Mouse (Mus musculus) olfactory bulb, adult 2 months (tissue): ENCODE results near the gene St6galnac3.

Experiments
- CTCF ChIP-seq: fragments of 200-500 bp; IDR thresholded peaks from 2 replicates; pipeline ENCODE4 v1.5.1; 2012; ENCODE audit warnings: low read depth, mild to moderate bottlenecking, low read length, moderate library complexity; ENCODE audit not compliant: insufficient read depth
- POLR2A ChIP-seq: fragments of 200-500 bp; IDR thresholded peaks from 2 replicates; pipeline ENCODE4 v1.6.1; 2012; ENCODE audit warnings: mild to moderate bottlenecking, low read depth, low read length, moderate library complexity; ENCODE audit not compliant: insufficient read depth

DNA sequence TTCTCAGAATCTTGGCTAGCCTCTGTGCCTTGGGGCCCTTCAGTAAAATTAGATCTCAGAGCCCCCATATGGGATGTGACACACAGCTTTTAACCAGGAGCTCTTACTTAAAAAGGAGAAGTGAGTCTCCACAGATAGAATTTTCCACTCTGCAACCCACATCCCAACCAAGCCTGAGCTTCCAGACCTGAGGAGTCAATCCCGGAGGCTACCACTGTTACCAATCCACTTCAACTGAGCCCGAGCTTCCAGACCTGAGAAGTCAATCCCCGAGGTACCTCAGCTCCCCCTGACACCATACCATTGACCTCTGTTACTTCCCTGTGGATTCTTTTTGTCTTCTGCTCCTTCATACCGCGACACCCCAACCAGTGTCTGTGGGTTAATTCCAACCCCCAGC, 463.0 kb downstream of the St6galnac3 start:
- TF ChIP-seq CTCF (no peak), POLR2A (no peak)
